Mouse (Mus musculus): Measurements from ENCODE around the gene Fam205a1. TPM values are rescaled to one million over a fixed set of nuclear protein-coding genes. Genes with fewer than 3 reads are reported as not detected.
"Not testable (repeated sequence)": the region's sequence is repeated elsewhere in the genome, so short reads cannot be mapped to it uniquely, and the experiment has no call there.

Gene Fam205a1
- 0.06 and 0.08 TPM in 2 replicates for polyA plus RNA-seq (2016; fragmentation: Nextera tagmentation; extraction: Ambion mirVana)

DNA sequence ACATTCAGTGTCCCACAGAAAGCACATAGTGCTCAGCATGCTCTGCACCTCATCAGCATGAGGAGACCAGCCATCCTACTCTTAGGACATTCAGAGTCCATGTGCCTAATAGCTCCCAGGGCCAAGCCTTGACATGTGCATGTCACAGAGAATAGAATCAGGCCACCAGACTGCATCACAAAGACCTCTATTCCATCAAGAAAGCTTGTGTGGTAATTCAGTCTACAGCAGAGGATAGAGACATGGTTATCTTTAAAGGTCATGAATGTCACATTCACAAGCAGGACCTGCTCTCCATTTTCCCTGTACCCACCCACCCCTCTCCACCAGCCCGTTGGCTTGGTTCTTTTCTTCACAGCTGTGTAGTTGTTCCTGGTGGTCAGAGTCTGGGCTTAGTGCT lies at the start of gene Fam205a1:
Gene Fam205a1 (minus strand): TSS at position 101 of the 400 bp plus-strand sequence.
- H3K27ac ChIP-seq; H3K4me1 ChIP-seq; H3K4me3 ChIP-seq; ATAC-seq (ENCODE audit: insufficient number of reproducible peaks, insufficient read depth, low FRiP score, low TSS enrichment); H3K36me3 ChIP-seq; H3K9me3 ChIP-seq; H3K4me2 ChIP-seq (replicated peaks); H3K9ac ChIP-seq; H3K27me3 ChIP-seq: not testable (repeated sequence)
- 94% methylated on average over 1 of the region's 1 CpGs for WGBS

DNA sequence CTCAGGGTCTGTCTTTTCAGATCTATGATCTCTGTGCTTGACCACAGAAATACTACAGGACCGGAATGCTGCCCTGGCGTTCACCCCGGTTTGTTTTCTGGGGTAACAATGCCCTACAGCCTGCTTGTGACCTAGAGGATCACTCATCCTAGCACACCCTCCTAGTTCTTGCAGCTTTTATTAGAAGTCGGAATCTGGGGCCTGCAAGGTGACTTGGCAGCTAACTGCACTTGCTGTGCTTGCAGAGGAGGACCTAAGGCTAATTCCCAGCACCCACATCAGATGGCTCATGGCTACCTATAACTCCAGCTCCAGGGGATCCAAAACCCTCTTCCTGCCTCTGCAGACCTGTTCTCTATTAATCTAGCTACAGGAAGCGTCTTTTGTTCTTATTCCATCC lies 49.0 kb upstream of the Fam205a1 start:
- ATAC-seq (ENCODE audit: insufficient number of reproducible peaks, insufficient read depth, low FRiP score, low TSS enrichment), result no peak
- Histone ChIP-seq H3K4me2 (replicated peaks) (no peak overlapping the region), H3K27me3 (no peaks in the 10 kb centered on the region)

DNA sequence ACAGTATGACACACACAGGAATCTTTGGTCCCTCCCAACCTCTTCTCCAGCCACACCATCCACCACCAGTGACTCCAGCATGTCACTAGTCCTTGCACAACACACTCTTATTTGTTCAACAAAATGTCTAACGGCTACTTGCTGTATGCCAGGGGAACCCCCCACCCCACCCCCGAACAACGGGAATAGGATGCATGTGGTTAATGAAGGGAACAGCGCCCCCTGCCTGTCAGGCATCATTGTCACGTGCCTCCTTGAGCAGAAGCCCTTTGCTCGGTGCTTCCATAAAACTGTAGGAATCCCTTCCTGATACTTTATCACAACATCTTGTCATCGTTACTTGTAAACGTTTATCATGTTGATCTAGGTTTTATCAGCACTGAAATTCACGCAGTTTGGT lies 48.5 kb upstream of the Fam205a1 start:
- no peaks in the 10 kb centered on the region for H3K9me3 ChIP-seq
- H3K27me3 ChIP-seq, result no peaks in the 10 kb centered on the region
- no peak overlapping the region for H3K27ac ChIP-seq
- no peak for ATAC-seq (ENCODE audit: insufficient number of reproducible peaks, insufficient read depth, low FRiP score, low TSS enrichment)
- no peaks in the 10 kb centered on the region for H3K36me3 ChIP-seq
- no peaks in the 10 kb centered on the region for H3K4me1 ChIP-seq
- no peak overlapping the region for H3K4me3 ChIP-seq
- 59% methylated on average over 9 of the region's 9 CpGs for WGBS
- H3K4me2 ChIP-seq (replicated peaks), result no peak overlapping the region
- no peak overlapping the region for H3K9ac ChIP-seq

More for the DNA sequence above, 49.0 kb upstream of the Fam205a1 start:
- Histone ChIP-seq H3K27ac (no peak overlapping the region), H3K36me3 (no peaks in the 10 kb centered on the region), H3K4me3 (no peak overlapping the region), H3K9ac (no peak overlapping the region), H3K9me3 (no peaks in the 10 kb centered on the region), H3K4me1 (no peaks in the 10 kb centered on the region)
- WGBS, result 89% methylated on average over 5 of the region's 5 CpGs

DNA sequence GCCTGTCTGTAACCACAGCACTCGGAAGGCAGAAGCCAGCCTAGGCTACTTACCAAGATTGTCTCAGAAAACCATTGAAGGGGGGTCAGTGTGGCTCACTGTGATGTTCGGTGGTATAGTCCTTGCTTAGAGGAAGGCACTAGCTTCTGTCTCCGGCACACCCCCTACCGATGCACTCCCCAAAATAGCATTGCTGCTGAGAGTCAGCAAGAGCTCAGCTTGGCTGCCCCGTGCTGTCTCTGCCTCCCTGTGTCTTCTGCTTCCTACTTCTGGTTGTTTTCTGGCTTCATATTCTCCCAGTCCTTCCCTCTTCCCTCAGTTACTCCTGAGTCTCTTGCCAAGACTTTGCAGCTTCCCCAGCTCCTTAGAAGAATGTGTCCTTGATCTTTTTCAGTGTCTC lies 47.2 kb upstream of the Fam205a1 start:
- Histone ChIP-seq H3K4me3 (no peak overlapping the region), H3K36me3 (no peaks in the 10 kb centered on the region), H3K27ac (no peak overlapping the region), H3K27me3 (no peaks in the 10 kb centered on the region), H3K9ac (no peak overlapping the region), H3K4me1 (no peaks in the 10 kb centered on the region), H3K4me2 (replicated peaks) (no peak overlapping the region), H3K9me3 (no peaks in the 10 kb centered on the region)
- no peak for ATAC-seq (ENCODE audit: insufficient number of reproducible peaks, insufficient read depth, low FRiP score, low TSS enrichment)
- WGBS, result 67% methylated on average over 5 of the region's 5 CpGs

DNA sequence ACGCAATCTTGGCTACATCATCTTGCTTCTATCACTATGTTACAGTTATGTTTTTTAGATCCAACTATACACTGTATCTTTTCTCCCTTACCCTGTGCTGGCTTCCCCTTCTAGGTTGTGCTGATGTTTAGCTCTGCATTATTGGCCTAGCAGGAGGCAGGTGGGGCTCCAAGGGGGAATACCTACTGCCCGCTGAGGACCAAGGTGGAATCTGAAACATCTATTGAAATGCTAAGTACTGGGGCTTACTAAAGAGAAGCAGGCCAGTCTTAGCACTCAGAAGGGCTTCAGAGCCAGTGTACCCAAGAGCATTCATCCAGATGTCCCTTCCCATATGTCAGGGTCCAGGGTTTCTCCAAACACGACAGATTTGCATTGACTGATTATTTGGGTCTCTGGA lies 45.2 kb upstream of the Fam205a1 start:
- Histone ChIP-seq H3K4me2 (replicated peaks) (no peak overlapping the region), H3K27ac (no peak overlapping the region), H3K9me3 (no peaks in the 10 kb centered on the region), H3K4me3 (no peak overlapping the region), H3K36me3 (no peaks in the 10 kb centered on the region), H3K27me3 (no peaks in the 10 kb centered on the region), H3K4me1 (no peaks in the 10 kb centered on the region), H3K9ac (no peak overlapping the region)
- 35% methylated on average over 3 of the region's 3 CpGs for WGBS
- no peak for ATAC-seq (ENCODE audit: insufficient number of reproducible peaks, insufficient read depth, low FRiP score, low TSS enrichment)

DNA sequence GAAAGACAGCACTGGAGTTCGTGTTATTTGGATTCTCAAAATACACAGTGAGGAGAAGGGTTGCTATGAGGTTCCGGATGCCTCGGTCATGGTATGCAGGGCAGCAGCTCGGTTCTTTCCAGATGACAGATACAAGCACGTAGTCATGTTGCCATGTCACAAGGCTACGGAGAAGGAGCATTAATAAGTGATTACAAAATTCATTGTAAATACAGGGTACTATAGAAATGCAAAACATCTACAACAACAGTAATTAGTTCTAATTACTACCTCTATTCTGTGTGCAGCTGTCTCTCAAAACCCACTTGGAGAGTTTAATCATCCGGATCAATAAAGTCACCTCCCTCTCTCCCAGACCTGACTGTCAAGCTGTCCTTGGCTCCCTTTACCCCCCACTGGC lies 41.4 kb upstream of the Fam205a1 start:
- Histone ChIP-seq H3K4me3 (no peak overlapping the region), H3K27ac (no peak overlapping the region), H3K9ac (no peak overlapping the region), H3K4me2 (replicated peaks) (no peak overlapping the region), H3K27me3 (no peaks in the 10 kb centered on the region), H3K9me3 (no peaks in the 10 kb centered on the region), H3K36me3 (no peaks in the 10 kb centered on the region), H3K4me1 (no peaks in the 10 kb centered on the region)
- ATAC-seq (ENCODE audit: insufficient number of reproducible peaks, insufficient read depth, low FRiP score, low TSS enrichment), result no peak
- 70% methylated on average over 7 of the region's 7 CpGs for WGBS

DNA sequence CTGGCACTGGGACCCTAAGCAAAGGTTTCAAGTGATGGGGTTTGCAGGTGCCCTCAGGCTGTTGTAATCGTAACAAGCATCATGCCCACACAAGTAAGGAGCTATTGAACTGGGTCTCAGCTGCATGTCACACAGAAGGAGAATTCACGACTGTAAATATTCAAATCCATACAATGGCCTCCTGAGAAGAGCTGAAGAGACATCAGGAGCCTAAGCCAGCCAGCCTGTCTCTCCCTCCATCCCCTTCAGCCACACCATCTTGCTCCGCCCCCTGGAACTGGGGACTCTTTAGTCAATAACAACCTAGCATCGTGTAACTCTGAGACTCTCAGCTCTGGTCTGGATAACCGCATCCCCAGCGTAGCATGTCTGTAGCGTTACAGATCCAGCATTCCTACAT lies 37.5 kb upstream of the Fam205a1 start:
- Histone ChIP-seq H3K36me3 (no peaks in the 10 kb centered on the region), H3K9me3 (no peaks in the 10 kb centered on the region), H3K4me1 (no peaks in the 10 kb centered on the region), H3K27me3 (no peaks in the 10 kb centered on the region), H3K9ac (no peak overlapping the region), H3K4me3 (no peak overlapping the region), H3K27ac (no peak overlapping the region), H3K4me2 (replicated peaks) (no peak overlapping the region)
- WGBS, result 57% methylated on average over 7 of the region's 7 CpGs
- ATAC-seq (ENCODE audit: insufficient number of reproducible peaks, insufficient read depth, low FRiP score, low TSS enrichment), result no peak

DNA sequence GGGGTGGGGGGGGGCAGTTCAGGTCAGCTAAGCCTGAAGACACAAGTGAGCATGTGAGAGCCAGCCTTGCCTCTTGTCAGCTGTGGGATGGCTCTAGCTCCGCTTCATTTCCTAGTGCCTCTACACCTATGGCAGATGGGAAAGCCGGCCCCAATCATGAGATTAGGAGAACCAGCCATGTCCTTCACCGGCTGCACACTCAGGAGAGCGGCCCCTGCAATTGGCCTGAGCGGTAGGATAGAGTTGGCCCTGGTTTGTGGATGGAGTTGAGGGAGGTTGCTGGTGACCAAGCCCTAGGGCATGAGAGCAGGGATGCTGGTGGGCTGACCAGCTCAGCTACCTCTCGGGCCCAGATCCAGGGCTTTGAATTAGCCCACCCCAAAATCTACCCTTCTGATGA lies 35.1 kb upstream of the Fam205a1 start:
- Histone ChIP-seq H3K4me2 (replicated peaks) (no peak overlapping the region), H3K27me3 (no peaks in the 10 kb centered on the region), H3K4me1 (no peaks in the 10 kb centered on the region), H3K9ac (no peak overlapping the region), H3K36me3 (no peaks in the 10 kb centered on the region), H3K27ac (no peak overlapping the region), H3K9me3 (no peaks in the 10 kb centered on the region), H3K4me3 (no peak overlapping the region)
- ATAC-seq (ENCODE audit: insufficient number of reproducible peaks, insufficient read depth, low FRiP score, low TSS enrichment), result no peak
- 90% methylated on average over 6 of the region's 6 CpGs for WGBS

DNA sequence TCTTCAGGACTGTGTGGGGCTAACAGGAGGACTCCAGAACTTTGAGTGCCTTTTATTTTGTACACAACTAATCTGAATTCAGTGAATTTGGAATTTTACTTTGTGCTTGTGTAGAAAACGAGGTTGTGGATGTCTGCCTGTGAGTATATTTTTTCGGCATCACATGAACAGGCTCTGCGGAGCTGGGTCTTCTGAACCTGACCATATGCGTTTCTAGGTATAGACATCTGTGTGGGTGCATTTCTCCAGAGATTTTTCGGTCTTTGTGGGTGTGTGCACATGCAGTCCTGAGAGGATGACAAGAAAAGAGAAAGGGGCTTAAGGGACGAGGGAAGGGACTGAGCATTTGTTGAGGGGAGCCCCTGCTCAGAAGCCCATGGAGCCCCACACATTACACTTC lies 33.2 kb upstream of the Fam205a1 start:
- H3K4me3 ChIP-seq, result no peak overlapping the region
- H3K27me3 ChIP-seq, result no peaks in the 10 kb centered on the region
- no peak overlapping the region for H3K4me2 ChIP-seq (replicated peaks)
- no peaks in the 10 kb centered on the region for H3K9me3 ChIP-seq
- H3K36me3 ChIP-seq, result no peaks in the 10 kb centered on the region
- WGBS, result 89% methylated on average over 6 of the region's 6 CpGs
- ATAC-seq (ENCODE audit: insufficient number of reproducible peaks, insufficient read depth, low FRiP score, low TSS enrichment), result no peak
- no peak overlapping the region for H3K9ac ChIP-seq
- no peaks in the 10 kb centered on the region for H3K4me1 ChIP-seq
- no peak overlapping the region for H3K27ac ChIP-seq

DNA sequence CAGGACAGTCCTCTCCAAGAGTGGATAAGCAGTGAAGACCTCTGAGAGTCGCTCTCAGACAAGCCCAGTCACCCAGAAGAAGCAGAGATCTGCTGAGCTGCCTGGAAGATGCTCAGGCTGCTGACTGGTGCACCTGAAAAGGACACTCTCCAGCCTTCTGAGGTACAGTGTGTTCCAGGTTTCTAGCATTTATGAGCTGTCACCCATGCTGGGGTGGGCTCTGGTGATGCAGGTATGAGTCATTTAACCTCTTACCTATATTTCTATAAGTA lies 26.9 kb upstream of the Fam205a1 start:
- H3K9ac ChIP-seq, result no peak overlapping the region
- H3K27ac ChIP-seq, result no peak overlapping the region
- H3K4me3 ChIP-seq, result no peak overlapping the region
- 39% methylated on average over 1 of the region's 1 CpGs for WGBS
- H3K4me2 ChIP-seq (replicated peaks), result no peak overlapping the region
- H3K4me1 ChIP-seq, result no peaks in the 10 kb centered on the region
- ATAC-seq (ENCODE audit: insufficient number of reproducible peaks, insufficient read depth, low FRiP score, low TSS enrichment), result no peak
- no peaks in the 10 kb centered on the region for H3K27me3 ChIP-seq
- no peaks in the 10 kb centered on the region for H3K9me3 ChIP-seq
- H3K36me3 ChIP-seq, result no peaks in the 10 kb centered on the region

DNA sequence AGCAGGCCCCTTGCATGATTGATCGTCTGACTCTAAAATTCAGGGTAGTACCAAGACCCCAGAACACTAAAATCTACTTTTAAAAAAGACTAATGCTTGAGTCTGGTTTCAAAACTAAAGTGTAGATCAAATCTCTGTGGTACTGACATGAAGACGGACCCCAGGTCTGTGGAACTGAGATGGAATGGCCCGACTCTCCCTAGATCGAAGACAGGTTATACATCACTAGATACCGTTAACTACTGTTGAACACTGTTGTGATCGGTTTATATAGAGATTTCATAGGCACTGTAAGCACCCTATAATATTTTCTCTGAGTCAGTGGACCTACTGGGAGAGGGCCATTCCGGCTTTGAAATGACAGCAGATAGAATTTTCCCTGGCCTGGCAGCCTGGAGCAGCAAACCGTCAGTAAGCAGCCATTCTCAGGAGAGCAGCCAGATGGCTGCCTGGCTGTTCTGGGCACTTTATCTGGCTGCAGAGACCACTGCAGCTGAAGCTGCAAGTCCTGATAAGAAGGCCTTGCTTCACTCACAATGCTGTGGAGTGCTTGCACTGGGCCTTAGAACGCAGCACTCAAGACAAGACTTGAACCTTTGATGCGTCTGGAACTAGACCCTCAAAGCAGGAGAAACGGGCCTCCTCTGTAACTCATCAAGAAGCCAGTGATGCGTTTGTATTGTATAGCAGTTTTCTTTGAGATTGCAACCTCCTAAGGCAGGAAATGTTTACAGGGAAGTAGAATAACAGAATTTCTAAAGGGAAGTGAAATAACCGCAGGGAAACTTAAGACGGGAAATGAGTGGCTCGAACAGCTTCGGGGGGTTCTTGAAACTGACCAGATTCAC lies 26.4 kb upstream of the Fam205a1 start:
- H3K9ac ChIP-seq, result no peak overlapping the region
- 79% methylated on average over 16 of the region's 16 CpGs for WGBS
- no peaks in the 10 kb centered on the region for H3K36me3 ChIP-seq
- H3K4me3 ChIP-seq, result no peak overlapping the region
- H3K27me3 ChIP-seq, result no peaks in the 10 kb centered on the region
- H3K27ac ChIP-seq, result no peak overlapping the region
- no peak for ATAC-seq (ENCODE audit: insufficient number of reproducible peaks, insufficient read depth, low FRiP score, low TSS enrichment)
- no peak overlapping the region for H3K4me2 ChIP-seq (replicated peaks)
- no peaks in the 10 kb centered on the region for H3K9me3 ChIP-seq
- H3K4me1 ChIP-seq, result no peaks in the 10 kb centered on the region

DNA sequence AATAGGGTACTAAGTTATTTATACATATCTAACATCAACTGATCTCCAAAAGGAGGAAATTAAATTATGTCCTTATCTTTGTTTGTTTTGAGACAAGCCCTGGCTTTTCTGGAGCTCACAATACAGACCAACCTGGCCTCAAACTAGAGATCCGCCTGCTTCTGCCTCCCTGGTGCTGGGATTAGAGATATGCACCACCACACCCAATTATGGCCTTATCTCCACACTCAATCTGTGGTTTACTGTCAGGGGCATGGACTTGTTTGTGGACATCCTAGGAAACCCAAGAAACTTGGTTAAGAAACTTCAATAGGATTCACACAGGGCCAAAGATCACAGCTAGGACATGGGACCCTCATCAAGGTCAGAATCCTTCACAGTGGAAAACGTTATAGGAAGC lies 24.0 kb upstream of the Fam205a1 start:
- Histone ChIP-seq H3K4me2 (replicated peaks) (no peak overlapping the region), H3K4me3 (no peak overlapping the region), H3K4me1 (no peaks in the 10 kb centered on the region), H3K36me3 (no peaks in the 10 kb centered on the region), H3K27ac (no peak overlapping the region), H3K9me3 (no peaks in the 10 kb centered on the region), H3K9ac (no peak overlapping the region), H3K27me3 (no peaks in the 10 kb centered on the region)
- WGBS, result 77% methylated on average over 2 of the region's 2 CpGs
- ATAC-seq (ENCODE audit: insufficient number of reproducible peaks, insufficient read depth, low FRiP score, low TSS enrichment), result no peak

All from embryonic facial prominence, embryonic 12.5 days (tissue).